Mouse (Mus musculus) liver, embryonic 12.5 days (tissue): ENCODE measurements around the gene Snx30. TPM values are rescaled to one million over a fixed set of nuclear protein-coding genes. Genes with fewer than 3 reads are reported as not detected.

Source experiments
- ATAC-seq: fragments of 200-750 bp; cut with Nextera tagmentation; 2 replicates; pipeline ENCODE4 v1.8.0; 2017; ENCODE audit warnings: moderate number of reproducible peaks, mild to moderate bottlenecking, moderate library complexity
- H3K27ac ChIP-seq: fragments of 300-500 bp; sonication (generic); 2 replicates; pipeline ENCODE4 v1.5.1; 2016; ENCODE audit warnings: mild to moderate bottlenecking
- H3K27me3 ChIP-seq: fragments of 300-500 bp; sonication (generic); replicated peaks from 2 replicates; pipeline ENCODE4 v1.6.1; 2016; ENCODE audit warnings: mild to moderate bottlenecking, moderate library complexity
- H3K36me3 ChIP-seq: fragments of 300-500 bp; sonication (generic); 2 replicates; pipeline ENCODE4 v1.6.1; 2016; ENCODE audit warnings: mild to moderate bottlenecking, moderate library complexity
- H3K4me1 ChIP-seq: fragments of 300-500 bp; sonication (generic); 2 replicates; pipeline ENCODE4 v1.6.1; 2016
- H3K4me2 ChIP-seq: fragments of 300-500 bp; sonication (generic); 2 replicates; pipeline ENCODE4 v1.6.1; 2016; ENCODE audit warnings: mild to moderate bottlenecking, moderate library complexity
- H3K4me3 ChIP-seq: fragments of 300-500 bp; sonication (generic); 2 replicates; pipeline ENCODE4 v1.5.1; 2016; ENCODE audit warnings: mild to moderate bottlenecking, moderate library complexity
- H3K9ac ChIP-seq: fragments of 300-500 bp; sonication (generic); 2 replicates; pipeline ENCODE4 v1.6.1; 2016; ENCODE audit warnings: mild to moderate bottlenecking, moderate library complexity
- H3K9me3 ChIP-seq: fragments of 300-500 bp; sonication (generic); replicated peaks from 2 replicates; pipeline ENCODE4 v1.6.1; 2016; ENCODE audit warnings: mild to moderate bottlenecking, moderate library complexity
- WGBS: fragments of 180-500 bp; shearing (Covaris S2); methylation state at CpG from one replicate; pipeline ENCODE4 v1.1.7; 2016; ENCODE audit not compliant: insufficient replicate concordance; 5-methylcytosine and 5-hydroxymethylcytosine counted together
- polyA plus RNA-seq: library from polyadenylated mRNA; unstranded; fragments of >200 nt; fragmentation: Nextera tagmentation; extraction: Ambion mirVana; gene quantifications from 2 replicates; pipeline ENCODE4 v1.2.1, GENCODE M21; 2016

Snx30 gene
- polyA plus RNA-seq, 1 experiment from 2014 or later, result 7.5 TPM

GRCm38 (mm10) chr4:59801489-59801888 lies 4.2 kb upstream of the Snx30 start, which contains the start of gene Inip:
Gene Inip, minus strand, starts transcription at chr4:59801589.
- Histone ChIP-seq H3K4me2 (peak within 1 kb of the TSS; percentile 18; the same call in 1 of the 2 replicates), H3K4me1 (peaks cover 45% of the 10 kb centered on the region), H3K4me3 (no peak within 1 kb of the TSS), H3K9ac (0 out of 2 replicates have a peak within 1 kb of the TSS, but pooled peaks have one; percentile 6), H3K27ac (peak within 1 kb of the TSS; percentile 77), H3K27me3 (no peaks in the 10 kb centered on the region), H3K36me3 (no peaks in the 10 kb centered on the region), H3K9me3 (no peaks in the 10 kb centered on the region)
- ATAC-seq, result no peak

- H3K9ac ChIP-seq, result 0 out of 2 replicates have a peak overlapping the region, but pooled peaks have one; percentile 6
- H3K27ac ChIP-seq, result peak overlapping the region; percentile 77
- no peaks in the 10 kb centered on the region for H3K36me3 ChIP-seq
- ATAC-seq, result no peak
- H3K4me2 ChIP-seq, result no peak overlapping the region
- peaks cover 51% of the 10 kb centered on the region for H3K4me1 ChIP-seq
- 83% methylated on average over 6 of the region's 6 CpGs for WGBS
- H3K27me3 ChIP-seq, result no peaks in the 10 kb centered on the region
- no peaks in the 10 kb centered on the region for H3K9me3 ChIP-seq
- H3K4me3 ChIP-seq, result no peak overlapping the region
These were observed 3.5 kb upstream of the Snx30 start for GRCm38 (mm10) chr4:59802107-59802506.

DNA sequence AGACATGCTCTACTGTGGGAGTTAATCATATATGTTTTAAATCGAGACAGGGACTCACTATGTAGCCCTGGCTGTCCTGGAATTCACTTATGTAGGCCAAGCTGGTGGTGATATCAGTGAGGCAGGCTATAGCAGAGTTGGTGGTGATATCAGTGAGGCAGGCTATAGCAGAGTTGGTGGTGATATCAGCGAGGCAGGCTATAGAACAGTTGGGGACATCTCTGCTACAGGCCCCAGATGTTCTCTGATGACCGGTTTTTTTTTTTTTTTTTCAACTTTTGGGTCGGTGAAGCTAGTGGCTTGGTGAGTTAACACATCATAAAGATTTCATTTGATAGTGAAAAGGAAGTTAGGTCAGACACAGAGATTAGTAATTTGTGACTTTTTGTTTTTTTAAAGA lies 2.8 kb upstream of the Snx30 start:
- H3K4me2 ChIP-seq, result peak overlapping the region; percentile 18; the same call in 1 of the 2 replicates
- peaks cover 57% of the 10 kb centered on the region for H3K4me1 ChIP-seq
- no peaks in the 10 kb centered on the region for H3K9me3 ChIP-seq
- no peak overlapping the region for H3K4me3 ChIP-seq
- H3K36me3 ChIP-seq, result no peaks in the 10 kb centered on the region
- no peaks in the 10 kb centered on the region for H3K27me3 ChIP-seq
- 19% methylated on average over 4 of the region's 4 CpGs for WGBS
- peak overlapping the region; percentile 77 for H3K27ac ChIP-seq
- peak; percentile 87 for ATAC-seq
- 0 out of 2 replicates have a peak overlapping the region, but pooled peaks have one; percentile 6 for H3K9ac ChIP-seq

- Histone ChIP-seq H3K36me3 (no peaks in the 10 kb centered on the region), H3K9ac (no peak overlapping the region), H3K27me3 (no peaks in the 10 kb centered on the region), H3K4me1 (peaks cover 62% of the 10 kb centered on the region), H3K4me3 (no peak overlapping the region), H3K9me3 (no peaks in the 10 kb centered on the region), H3K4me2 (0 out of 2 replicates have a peak overlapping the region, but pooled peaks have one; percentile 18), H3K27ac (peak overlapping the region; percentile 77)
- no peak for ATAC-seq
- 25% methylated on average over 5 of the region's 5 CpGs for WGBS
These were observed 2.3 kb upstream of the Snx30 start for GRCm38 (mm10) chr4:59803358-59803757.

GRCm38 (mm10) chr4:59804754-59805153 lies 886 bp upstream of the Snx30 start:
- peaks cover 69% of the 10 kb centered on the region for H3K4me1 ChIP-seq
- H3K27me3 ChIP-seq, result no peaks in the 10 kb centered on the region
- 64% methylated on average over 1 of the region's 1 CpGs for WGBS
- ATAC-seq, result no peak
- H3K9ac ChIP-seq, result peak overlapping the region; percentile 89; the same call in 1 of the 2 replicates
- peak overlapping the region; percentile 92 for H3K4me3 ChIP-seq
- H3K9me3 ChIP-seq, result no peaks in the 10 kb centered on the region
- H3K27ac ChIP-seq, result peak overlapping the region; percentile 74
- H3K4me2 ChIP-seq, result peak overlapping the region; percentile 100
- H3K36me3 ChIP-seq, result no peaks in the 10 kb centered on the region

DNA sequence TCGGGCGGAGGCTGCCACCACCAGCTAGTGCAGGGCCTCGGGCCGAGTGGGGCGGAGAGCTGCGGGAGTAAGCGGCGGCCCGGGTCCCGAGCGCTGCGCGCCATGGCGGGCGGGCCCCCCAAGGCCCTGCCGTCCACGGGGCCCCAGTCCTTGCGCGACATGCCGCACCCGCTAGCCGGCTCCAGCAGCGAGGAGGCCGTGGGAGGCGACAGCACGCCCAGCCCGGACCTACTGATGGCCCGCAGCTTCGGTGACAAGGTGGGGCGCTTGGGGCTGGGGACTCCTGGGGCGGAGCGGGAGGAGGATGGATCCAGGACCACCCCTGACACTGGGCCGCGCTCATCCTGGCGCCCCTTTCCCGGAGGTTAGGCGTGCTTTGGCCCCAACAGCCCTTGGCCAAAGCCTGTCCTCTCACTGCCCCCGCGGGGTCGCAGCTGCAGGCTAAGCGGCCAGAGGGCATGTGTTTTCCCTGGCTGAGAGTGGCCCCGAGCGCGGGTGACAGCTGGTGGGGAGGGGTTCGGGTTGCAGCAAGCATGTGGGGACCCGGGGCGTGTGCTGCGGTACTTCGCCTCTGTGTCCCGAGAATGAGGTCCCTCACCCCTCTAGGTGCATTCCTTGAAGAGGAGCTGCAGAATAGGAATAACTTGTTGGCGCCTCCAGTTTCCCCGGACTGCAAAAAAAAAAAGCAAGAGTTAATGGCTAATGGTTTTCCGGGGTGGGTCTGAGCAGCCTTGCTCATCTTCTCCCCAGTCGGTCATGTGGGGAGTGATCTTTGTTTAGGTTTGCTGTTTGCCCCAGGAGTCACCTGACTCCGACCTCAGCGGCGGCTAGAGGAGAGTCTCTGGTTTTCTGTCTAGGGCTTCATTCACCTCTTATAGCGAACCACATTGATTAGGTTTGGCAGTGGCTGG lies 583 bp downstream of the Snx30 start:
- H3K9me3 ChIP-seq, result no peaks in the 10 kb centered on the region
- H3K36me3 ChIP-seq, result peaks cover 4% of the 10 kb centered on the region; the same call in 1 of the 2 replicates
- under 1% methylated on average over 56 of the region's 58 CpGs for WGBS
- peak overlapping the region; percentile 89 for H3K9ac ChIP-seq
- no peaks in the 10 kb centered on the region for H3K27me3 ChIP-seq
- peaks cover 69% of the 10 kb centered on the region for H3K4me1 ChIP-seq
- peak overlapping the region; percentile 92 for H3K4me3 ChIP-seq
- H3K27ac ChIP-seq, result peak overlapping the region; percentile 74
- ATAC-seq, result peak; percentile 49
- H3K4me2 ChIP-seq, result peak overlapping the region; percentile 100

DNA sequence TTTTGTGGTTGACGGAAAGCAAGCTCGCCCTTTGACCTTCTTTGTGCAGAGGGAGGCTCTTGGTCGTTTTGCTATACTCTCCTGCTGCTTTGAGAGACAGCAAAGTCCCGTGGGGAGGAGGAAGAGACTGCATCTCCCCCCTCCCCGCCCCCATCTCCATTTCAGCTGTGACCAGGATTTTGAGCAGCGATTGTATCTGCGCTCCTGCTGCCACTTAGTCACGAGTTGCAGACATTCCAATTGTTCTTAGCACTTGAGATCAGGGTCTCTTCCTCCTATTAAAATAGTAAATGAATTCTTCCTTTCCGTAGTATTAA lies 1.2 kb downstream of the Snx30 start:
- Histone ChIP-seq H3K9ac (peak overlapping the region; percentile 89), H3K27ac (peak overlapping the region; percentile 23; the same call in 1 of the 2 replicates), H3K27me3 (no peaks in the 10 kb centered on the region), H3K36me3 (peaks cover 4% of the 10 kb centered on the region; the same call in 1 of the 2 replicates), H3K9me3 (no peaks in the 10 kb centered on the region), H3K4me2 (peak overlapping the region; percentile 100), H3K4me3 (peak overlapping the region; percentile 92), H3K4me1 (peaks cover 67% of the 10 kb centered on the region)
- WGBS, result 10% methylated on average over 9 of the region's 9 CpGs
- no peak for ATAC-seq

GRCm38 (mm10) chr4:59807521-59807920 lies 1.9 kb downstream of the Snx30 start:
- Histone ChIP-seq H3K9ac (no peak overlapping the region), H3K4me1 (peaks cover 60% of the 10 kb centered on the region), H3K4me2 (peak overlapping the region; percentile 100), H3K9me3 (no peaks in the 10 kb centered on the region), H3K27me3 (no peaks in the 10 kb centered on the region), H3K27ac (no peak overlapping the region), H3K4me3 (no peak overlapping the region), H3K36me3 (peaks cover 4% of the 10 kb centered on the region; the same call in 1 of the 2 replicates)
- WGBS, result 56% methylated on average over 2 of the region's 2 CpGs
- no peak for ATAC-seq

DNA sequence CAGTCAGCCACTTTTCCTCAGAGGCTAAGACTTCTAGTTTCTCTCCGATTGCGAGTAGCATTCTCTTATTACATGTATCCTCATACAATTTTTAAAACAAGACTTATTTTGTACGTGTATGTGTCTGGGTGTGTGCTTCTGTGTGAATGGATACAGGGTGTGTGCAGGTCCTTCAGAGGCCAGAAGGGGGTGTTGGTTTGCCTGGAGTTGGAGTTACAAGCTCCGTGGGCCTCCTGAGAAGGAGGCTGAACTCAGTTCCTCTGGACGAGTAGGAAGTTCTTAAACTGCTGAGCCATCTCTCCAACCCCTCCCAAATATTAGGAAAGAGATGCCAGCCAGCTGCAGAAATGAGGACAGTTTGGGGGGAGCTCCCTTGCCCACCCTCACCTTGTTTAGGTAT lies 2.8 kb downstream of the Snx30 start:
- H3K4me2 ChIP-seq, result no peak overlapping the region
- WGBS, result 49% methylated on average over 5 of the region's 5 CpGs
- no peak overlapping the region for H3K4me3 ChIP-seq
- no peaks in the 10 kb centered on the region for H3K9me3 ChIP-seq
- H3K4me1 ChIP-seq, result peaks cover 54% of the 10 kb centered on the region
- H3K36me3 ChIP-seq, result peaks cover 4% of the 10 kb centered on the region; the same call in 1 of the 2 replicates
- H3K9ac ChIP-seq, result no peak overlapping the region
- no peaks in the 10 kb centered on the region for H3K27me3 ChIP-seq
- H3K27ac ChIP-seq, result no peak overlapping the region
- ATAC-seq, result no peak

DNA sequence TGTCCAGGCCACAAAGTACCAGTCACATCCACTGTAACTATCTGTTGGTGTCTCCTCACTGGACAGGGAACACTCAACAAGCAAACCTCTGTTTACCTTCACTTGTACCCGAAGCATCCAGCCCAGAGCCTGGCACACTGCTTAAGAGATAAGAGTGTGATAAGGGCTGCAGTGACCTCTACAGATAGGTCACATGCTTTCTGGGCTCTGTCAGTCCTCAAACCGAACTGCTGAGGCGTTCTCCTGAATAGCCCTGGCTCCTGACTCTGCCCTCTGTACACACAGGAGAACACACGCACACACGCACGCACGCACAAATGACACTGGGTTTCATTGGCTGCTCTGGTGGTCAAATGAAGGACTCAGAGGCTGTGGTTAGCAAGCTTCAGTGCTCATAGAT lies 8.5 kb downstream of the Snx30 start:
- H3K27me3 ChIP-seq, result no peaks in the 10 kb centered on the region
- H3K9ac ChIP-seq, result no peak overlapping the region
- peak; percentile 63 for ATAC-seq
- H3K4me2 ChIP-seq, result no peak overlapping the region
- WGBS, result 47% methylated on average over 7 of the region's 7 CpGs
- H3K4me3 ChIP-seq, result no peak overlapping the region
- H3K4me1 ChIP-seq, result peaks cover 58% of the 10 kb centered on the region
- H3K27ac ChIP-seq, result no peak overlapping the region
- H3K36me3 ChIP-seq, result peaks cover 7% of the 10 kb centered on the region; the same call in 1 of the 2 replicates
- H3K9me3 ChIP-seq, result no peaks in the 10 kb centered on the region

DNA sequence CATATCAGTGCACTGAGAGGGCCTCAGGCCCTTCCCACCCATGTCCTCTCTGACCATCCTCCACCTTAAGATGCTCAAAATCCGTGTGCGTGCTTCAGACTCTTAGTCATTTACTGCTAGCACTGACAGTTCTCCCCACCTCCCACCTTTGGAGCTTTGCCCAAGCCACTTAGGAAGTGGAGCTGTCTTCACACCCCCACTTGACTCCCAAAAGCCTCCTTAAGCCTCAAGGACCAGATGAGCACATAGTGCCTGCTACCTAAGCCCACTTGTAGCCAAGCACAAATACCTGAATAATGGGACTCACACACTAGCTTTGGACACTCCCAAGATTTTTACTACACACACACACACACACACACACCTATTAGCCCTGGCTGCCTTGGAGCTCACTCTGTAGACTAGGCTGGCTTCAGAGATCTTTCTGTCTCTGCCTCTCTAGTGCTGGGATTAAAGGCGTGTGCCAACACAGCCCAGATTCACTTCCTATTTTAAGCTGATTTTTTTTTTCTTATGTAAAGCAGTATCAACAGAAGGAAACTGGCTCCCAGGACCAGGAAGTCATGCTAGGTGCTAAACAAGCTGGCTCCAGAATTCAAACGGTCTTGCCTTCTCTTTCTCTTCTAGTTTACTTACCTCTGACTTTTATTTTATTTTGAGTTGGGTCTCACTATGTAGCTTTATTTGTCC lies 9.6 kb downstream of the Snx30 start:
- Histone ChIP-seq H3K27ac (no peak overlapping the region), H3K36me3 (peaks cover 5% of the 10 kb centered on the region; the same call in 1 of the 2 replicates)

GRCm38 (mm10) chr4:59816016-59816415 lies 10.4 kb downstream of the Snx30 start:
- no peak overlapping the region for H3K27ac ChIP-seq
- H3K27me3 ChIP-seq, result no peaks in the 10 kb centered on the region
- no peaks in the 10 kb centered on the region for H3K9me3 ChIP-seq
- H3K4me2 ChIP-seq, result no peak overlapping the region
- H3K36me3 ChIP-seq, result peaks cover 2% of the 10 kb centered on the region; the same call in 1 of the 2 replicates
- no peak overlapping the region for H3K4me3 ChIP-seq
- ATAC-seq, result no peak
- no peak overlapping the region for H3K9ac ChIP-seq
- H3K4me1 ChIP-seq, result peaks cover 66% of the 10 kb centered on the region
- WGBS, result 56% methylated on average over 5 of the region's 5 CpGs

More for the DNA sequence above, 9.6 kb downstream of the Snx30 start:
- Histone ChIP-seq H3K4me1 (peaks cover 66% of the 10 kb centered on the region), H3K9me3 (no peaks in the 10 kb centered on the region), H3K9ac (no peak overlapping the region), H3K4me3 (no peak overlapping the region), H3K4me2 (no peak overlapping the region), H3K27me3 (no peaks in the 10 kb centered on the region)
- WGBS, result 71% methylated on average over 4 of the region's 4 CpGs
- no peak for ATAC-seq
